Mouse (Mus musculus): ENCODE results near the gene Nsmce1. TPM values are rescaled to one million over a fixed set of nuclear protein-coding genes. Genes with fewer than 3 reads are reported as not detected.
A peak's percentile ranks its signal among the peaks of the same experiment; 100 is the strongest.

Nsmce1 gene
- polyA plus RNA-seq, 1 experiment from 2014 or later, result 138 TPM

DNA sequence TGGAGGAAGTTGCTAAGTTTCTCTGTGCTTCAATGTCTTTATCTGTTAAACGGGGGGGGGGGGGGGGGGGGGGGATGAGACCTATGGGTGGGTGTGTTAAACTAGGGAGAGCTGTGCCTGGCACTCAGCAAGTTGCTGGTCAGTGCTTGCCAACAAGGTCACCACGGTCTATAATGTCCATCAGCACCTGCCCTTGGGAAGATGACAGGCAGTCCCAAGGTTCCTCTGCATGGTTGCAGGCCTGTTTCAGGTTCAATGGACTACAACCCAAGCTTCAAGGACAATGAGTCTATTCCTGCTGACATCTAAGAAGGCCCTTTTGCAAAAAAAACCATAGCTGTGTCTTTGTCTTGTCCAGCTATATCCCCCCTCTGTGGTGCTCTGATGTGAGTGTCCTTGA, 69.5 kb downstream of the Nsmce1 start:
- Histone ChIP-seq H3K4me3 (no peak overlapping the region), H3K36me3 (no peaks in the 10 kb centered on the region), H3K4me1 (replicated peaks) (0 out of 2 replicates have a peak, but pooled peaks cover 6% of the 10 kb centered on the region), H3K27me3 (ENCODE audit: insufficient read depth, poor library complexity, severe bottlenecking) (no peaks in the 10 kb centered on the region), H3K9me3 (no peaks in the 10 kb centered on the region), H3K27ac (no peak overlapping the region)
- 60% methylated on average over 2 of the region's 2 CpGs for WGBS
- no peak for DNase-seq (ENCODE audit: low spot score)

DNA sequence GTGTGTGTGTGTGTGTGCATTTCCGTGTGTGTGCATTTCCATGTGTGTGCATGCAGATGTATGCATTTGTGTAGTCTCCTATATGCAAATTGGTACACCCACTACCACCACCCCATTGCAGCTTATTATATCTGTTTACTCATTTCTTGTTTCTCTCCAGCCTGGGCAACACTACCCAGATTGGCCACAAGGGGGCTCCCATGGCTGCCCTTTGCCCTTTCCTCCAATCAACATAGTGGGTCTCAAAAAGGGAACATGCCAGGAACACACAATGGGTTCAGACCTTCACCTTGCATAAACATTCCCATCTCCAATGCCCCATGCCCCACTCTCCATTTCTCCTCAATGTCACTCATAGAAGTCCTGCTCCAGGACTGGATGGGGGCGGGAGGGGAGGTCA, 71.2 kb downstream of the Nsmce1 start:
- H3K36me3 ChIP-seq, result no peaks in the 10 kb centered on the region
- peak; percentile 43 for DNase-seq (ENCODE audit: low spot score)
- 0 out of 2 replicates have a peak, but pooled peaks cover 6% of the 10 kb centered on the region for H3K4me1 ChIP-seq (replicated peaks)

GRCm38 (mm10) chr7:125418413-125418812, 73.0 kb downstream of the Nsmce1 start:
- H3K9me3 ChIP-seq, result no peaks in the 10 kb centered on the region
- H3K4me3 ChIP-seq, result no peak overlapping the region
- 0 out of 2 replicates have a peak, but pooled peaks cover 6% of the 10 kb centered on the region for H3K4me1 ChIP-seq (replicated peaks)
- no peaks in the 10 kb centered on the region for H3K27me3 ChIP-seq (ENCODE audit: insufficient read depth, poor library complexity, severe bottlenecking)
- no peak overlapping the region for H3K27ac ChIP-seq
- H3K36me3 ChIP-seq, result no peaks in the 10 kb centered on the region
- 33% methylated on average over 3 of the region's 3 CpGs for WGBS
- DNase-seq (ENCODE audit: low spot score), result no peak

More for the DNA sequence above, 71.2 kb downstream of the Nsmce1 start:
- Histone ChIP-seq H3K9me3 (no peaks in the 10 kb centered on the region), H3K27ac (no peak overlapping the region), H3K27me3 (ENCODE audit: insufficient read depth, poor library complexity, severe bottlenecking) (no peaks in the 10 kb centered on the region), H3K4me3 (no peak overlapping the region)
- WGBS, result 71% methylated on average over 2 of the region's 2 CpGs

Other genes with a start within 250 kb of the Nsmce1 start
- 15.3 and 15.9 TPM in 2 replicates for gene Kdm8, start 46.9 kb downstream of the Nsmce1 start, polyA plus RNA-seq (2016; fragmentation: Nextera tagmentation; extraction: Ambion mirVana)
- gene Il4ra, start 60.5 kb upstream of the Nsmce1 start, polyA plus RNA-seq (2016; fragmentation: Nextera tagmentation; extraction: Ambion mirVana), result 5.8 and 7.2 TPM in 2 replicates
- 0.41 and 0.49 TPM in 2 replicates for gene Il21r, start 111.8 kb upstream of the Nsmce1 start, polyA plus RNA-seq (2016; fragmentation: Nextera tagmentation; extraction: Ambion mirVana)
- gene Gtf3c1, start 216.2 kb upstream of the Nsmce1 start, polyA plus RNA-seq (2016; fragmentation: Nextera tagmentation; extraction: Ambion mirVana), result 44.0 and 45.1 TPM in 2 replicates
- gene D430042O09Rik, start 216.3 kb upstream of the Nsmce1 start, polyA plus RNA-seq (2016; fragmentation: Nextera tagmentation; extraction: Ambion mirVana), result 10.2 and 11.8 TPM in 2 replicates